Mouse (Mus musculus): ENCODE data around the gene Prmt8. TPM values are rescaled to one million over a fixed set of nuclear protein-coding genes. Genes with fewer than 3 reads are reported as not detected.

The Prmt8 gene
- polyA plus RNA-seq, 1 experiment from 2014 or later = not detected

DNA sequence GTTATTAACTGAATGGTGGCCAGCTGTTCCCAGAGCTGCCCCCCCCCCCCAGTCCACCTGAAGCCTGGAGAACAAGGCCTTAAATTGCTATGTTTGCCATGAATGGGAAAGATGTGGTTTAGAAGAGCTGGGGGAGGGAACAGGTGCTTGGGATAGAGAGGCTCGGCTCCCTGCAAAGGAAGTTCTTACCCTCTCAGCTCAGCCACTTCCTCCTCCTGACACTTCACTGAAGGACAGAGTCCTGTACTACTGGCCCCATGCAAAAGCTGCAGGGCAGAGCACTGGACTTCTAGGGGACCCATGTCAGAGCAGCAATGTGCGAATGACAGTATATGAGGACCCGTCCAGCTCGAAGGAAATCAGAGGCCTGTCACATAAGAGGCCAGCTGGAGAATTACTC is 109.3 kb downstream of the Prmt8 start:
- no peaks in the 10 kb centered on the region for H3K9me3 ChIP-seq (ENCODE audit: control insufficient read depth, low read length)
- no peak for ATAC-seq (ENCODE audit: low FRiP score, low TSS enrichment)
- no peaks in the 10 kb centered on the region for H3K36me3 ChIP-seq (ENCODE audit: control insufficient read depth, insufficient read depth, low read length)
- no peaks in the 10 kb centered on the region for H3K4me1 ChIP-seq (ENCODE audit: control insufficient read depth, insufficient read depth, low read length)
- no peak overlapping the region for H3K4me3 ChIP-seq (ENCODE audit: low read length)
- no peak overlapping the region for H3K4me2 ChIP-seq (replicated peaks; ENCODE audit: low read depth, low read length)
- H3K27ac ChIP-seq (ENCODE audit: low read depth, low read length) = no peak overlapping the region
- no peak overlapping the region for H3K9ac ChIP-seq (ENCODE audit: low read depth, low read length)
- H3K27me3 ChIP-seq (ENCODE audit: control insufficient read depth, insufficient read depth, low read length) = no peaks in the 10 kb centered on the region
- WGBS = 71% methylated on average over 4 of the region's 4 CpGs

DNA sequence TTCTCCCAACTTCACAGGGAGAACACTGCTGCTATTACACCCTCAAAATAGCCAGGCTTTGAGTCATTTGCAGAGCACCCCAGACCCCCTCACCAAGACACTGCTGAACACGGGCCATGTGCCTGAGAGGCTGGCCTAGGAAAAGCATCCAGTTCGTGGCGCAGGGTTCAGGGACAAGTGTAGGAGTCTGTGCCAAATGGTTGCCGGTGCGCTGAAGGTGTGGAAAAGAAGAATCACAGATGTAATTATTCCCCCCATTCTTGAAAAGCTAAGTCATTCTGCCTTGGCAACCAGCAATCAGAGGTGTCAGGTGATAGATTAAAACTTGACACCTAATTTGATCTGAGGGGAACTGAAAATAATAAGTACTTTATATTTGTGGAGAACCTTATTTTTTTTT is 109.8 kb downstream of the Prmt8 start:
- Histone ChIP-seq H3K36me3 (ENCODE audit: control insufficient read depth, insufficient read depth, low read length) (no peaks in the 10 kb centered on the region), H3K9me3 (ENCODE audit: control insufficient read depth, low read length) (no peaks in the 10 kb centered on the region), H3K27ac (ENCODE audit: low read depth, low read length) (no peak overlapping the region), H3K27me3 (ENCODE audit: control insufficient read depth, insufficient read depth, low read length) (no peaks in the 10 kb centered on the region), H3K4me3 (ENCODE audit: low read length) (no peak overlapping the region), H3K4me1 (ENCODE audit: control insufficient read depth, insufficient read depth, low read length) (no peaks in the 10 kb centered on the region), H3K9ac (ENCODE audit: low read depth, low read length) (no peak overlapping the region), H3K4me2 (replicated peaks; ENCODE audit: low read depth, low read length) (no peak overlapping the region)
- whole genome bisulfite sequencing = 41% methylated on average over 5 of the region's 5 CpGs
- no peak for ATAC-seq (ENCODE audit: low FRiP score, low TSS enrichment)

DNA sequence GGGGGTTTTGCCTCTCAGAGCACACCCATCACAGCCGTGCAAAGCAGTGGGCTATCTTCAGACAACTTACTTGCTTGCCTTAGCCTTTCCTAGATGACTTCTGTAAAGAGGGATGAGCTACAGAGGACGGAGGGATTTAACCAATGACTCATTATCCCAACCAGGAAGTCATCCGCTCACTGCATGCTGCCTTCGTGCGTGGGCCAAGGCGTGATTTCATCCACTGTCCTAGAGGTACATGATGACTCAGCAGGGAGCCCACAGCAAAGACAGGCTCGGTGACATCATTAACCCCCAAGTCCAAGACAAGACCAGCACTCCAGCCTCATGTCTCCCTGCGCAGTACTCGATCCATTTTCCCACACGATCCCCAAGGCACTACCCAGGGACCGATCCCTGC is 112.1 kb downstream of the Prmt8 start:
- WGBS = 91% methylated on average over 11 of the region's 11 CpGs
- no peaks in the 10 kb centered on the region; the same call in 1 of the 2 replicates for H3K9me3 ChIP-seq (ENCODE audit: control insufficient read depth, low read length)
- no peak overlapping the region for H3K4me2 ChIP-seq (replicated peaks; ENCODE audit: low read depth, low read length)
- H3K4me1 ChIP-seq (ENCODE audit: control insufficient read depth, insufficient read depth, low read length) = no peaks in the 10 kb centered on the region
- H3K9ac ChIP-seq (ENCODE audit: low read depth, low read length) = no peak overlapping the region
- H3K27ac ChIP-seq (ENCODE audit: low read depth, low read length) = no peak overlapping the region
- H3K4me3 ChIP-seq (ENCODE audit: low read length) = no peak overlapping the region
- no peak for ATAC-seq (ENCODE audit: low FRiP score, low TSS enrichment)
- no peaks in the 10 kb centered on the region for H3K27me3 ChIP-seq (ENCODE audit: control insufficient read depth, insufficient read depth, low read length)
- no peaks in the 10 kb centered on the region for H3K36me3 ChIP-seq (ENCODE audit: control insufficient read depth, insufficient read depth, low read length)

DNA sequence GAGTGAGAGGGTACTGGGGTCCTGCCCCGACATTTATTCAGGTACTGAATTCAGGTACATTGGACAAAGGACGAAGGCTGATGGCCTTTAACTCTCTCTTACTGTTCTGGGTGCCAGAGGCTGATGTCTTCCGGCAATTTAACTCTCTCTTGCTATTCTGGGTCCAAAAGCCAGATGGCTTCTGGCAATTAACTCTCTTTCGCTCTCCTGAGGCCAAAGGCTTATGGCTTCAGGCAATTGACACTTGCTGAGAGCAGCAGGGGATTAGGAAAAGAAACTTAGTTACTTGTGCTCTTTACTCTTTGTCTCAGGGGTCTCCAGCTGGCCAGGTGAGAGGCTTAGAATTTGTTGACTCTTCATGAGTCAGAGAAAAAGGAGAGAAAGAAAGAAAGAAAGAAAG is 113.3 kb downstream of the Prmt8 start:
- no peaks in the 10 kb centered on the region; the same call in 1 of the 2 replicates for H3K9me3 ChIP-seq (ENCODE audit: control insufficient read depth, low read length)
- no peak overlapping the region for H3K4me2 ChIP-seq (replicated peaks; ENCODE audit: low read depth, low read length)
- H3K9ac ChIP-seq (ENCODE audit: low read depth, low read length) = no peak overlapping the region
- H3K36me3 ChIP-seq (ENCODE audit: control insufficient read depth, insufficient read depth, low read length) = no peaks in the 10 kb centered on the region
- ATAC-seq (ENCODE audit: low FRiP score, low TSS enrichment) = no peak
- H3K4me1 ChIP-seq (ENCODE audit: control insufficient read depth, insufficient read depth, low read length) = no peaks in the 10 kb centered on the region
- H3K27ac ChIP-seq (ENCODE audit: low read depth, low read length) = no peak overlapping the region
- no peak overlapping the region for H3K4me3 ChIP-seq (ENCODE audit: low read length)
- H3K27me3 ChIP-seq (ENCODE audit: control insufficient read depth, insufficient read depth, low read length) = no peaks in the 10 kb centered on the region
- 30% methylated on average over 4 of the region's 4 CpGs for WGBS

DNA sequence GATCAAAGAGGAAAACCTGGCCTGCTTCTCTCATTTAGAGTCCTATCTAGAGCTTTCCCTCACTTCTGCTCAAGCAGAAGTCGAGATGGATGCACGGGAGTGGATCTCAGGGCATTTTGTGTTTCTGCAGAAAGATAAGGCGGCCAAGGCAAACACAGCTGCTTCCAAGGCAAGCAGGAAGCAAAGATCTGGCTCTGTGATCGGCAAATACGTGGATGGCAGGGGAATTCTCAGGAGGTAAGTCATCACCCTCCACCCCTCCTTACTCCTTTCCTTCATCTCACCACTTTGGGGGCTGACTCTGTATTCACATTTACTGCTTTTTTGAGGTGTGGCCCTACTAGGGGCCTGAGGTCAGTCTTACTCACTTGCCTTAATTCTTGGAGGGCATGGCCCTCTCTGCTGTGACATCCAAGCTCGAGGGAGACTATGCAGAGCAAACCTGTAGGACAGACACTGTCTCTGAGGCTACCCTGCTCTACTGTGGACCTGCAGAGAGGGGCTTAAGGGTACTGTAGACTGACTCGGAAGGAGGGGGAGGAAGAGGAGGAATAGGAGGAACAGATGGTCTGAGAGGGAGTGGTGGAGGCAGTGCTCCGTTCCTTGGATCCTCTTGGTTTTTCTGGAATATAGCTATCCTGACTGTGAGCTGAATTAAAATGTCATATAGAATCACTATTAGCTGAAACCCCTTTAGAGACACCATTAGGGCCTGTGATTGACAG is 128.0 kb downstream of the Prmt8 start:
- no peaks in the 10 kb centered on the region for H3K27me3 ChIP-seq (ENCODE audit: control insufficient read depth, insufficient read depth, low read length)
- H3K9me3 ChIP-seq (ENCODE audit: control insufficient read depth, low read length) = no peaks in the 10 kb centered on the region
- H3K9ac ChIP-seq (ENCODE audit: low read depth, low read length) = no peak overlapping the region
- ATAC-seq (ENCODE audit: low FRiP score, low TSS enrichment) = no peak
- no peak overlapping the region for H3K4me2 ChIP-seq (replicated peaks; ENCODE audit: low read depth, low read length)
- no peaks in the 10 kb centered on the region for H3K36me3 ChIP-seq (ENCODE audit: control insufficient read depth, insufficient read depth, low read length)
- WGBS = 55% methylated on average over 8 of the region's 8 CpGs
- no peak overlapping the region for H3K27ac ChIP-seq (ENCODE audit: low read depth, low read length)
- no peak overlapping the region for H3K4me3 ChIP-seq (ENCODE audit: low read length)
- H3K4me1 ChIP-seq (ENCODE audit: control insufficient read depth, insufficient read depth, low read length) = no peaks in the 10 kb centered on the region

Small RNAs within 50 kb of the gene (microRNA-seq; reads per million reads assigned to microRNA genes)
- not detected for gene Mir7233

Other genes starting within 250 kb of the Prmt8 start
- 1.1 and 1.5 TPM in 2 replicates for gene Cracr2a, start 208.1 kb downstream of the Prmt8 start, polyA plus RNA-seq (2014; fragmentation: Nextera tagmentation; extraction: Ambion mirVana)
- 5.0 and 5.8 TPM in 2 replicates for gene Tspan11, start 118.1 kb upstream of the Prmt8 start, polyA plus RNA-seq (2014; fragmentation: Nextera tagmentation; extraction: Ambion mirVana)